Mouse (Mus musculus) heart, adult 2 months (tissue): ENCODE data around the gene Ssh1. TPM values are rescaled to one million over a fixed set of nuclear protein-coding genes. Genes with fewer than 3 reads are reported as not detected.

Experiments used
- DNase-seq, 2 experiments: peaks; one replicate each; pipeline ENCODE4 v3.0.0; 2021
- H3K27ac ChIP-seq: fragments of 200-600 bp; 2 replicates; pipeline ENCODE4 v1.8.1; 2022
- H3K27me3 ChIP-seq: fragments of 200-500 bp; 2 replicates; pipeline ENCODE4 v1.6.1; 2012; ENCODE audit warnings: mild to moderate bottlenecking, low read length, inconsistent platforms, mixed read lengths; ENCODE audit not compliant: control insufficient read depth, insufficient read depth
- H3K36me3 ChIP-seq: fragments of 200-500 bp; 2 replicates; pipeline ENCODE4 v1.6.1; 2012; ENCODE audit warnings: low read length, inconsistent platforms; ENCODE audit not compliant: control insufficient read depth, insufficient read depth
- H3K4me1 ChIP-seq: fragments of 200-500 bp; 2 replicates; pipeline ENCODE4 v1.6.1; 2011; ENCODE audit warnings: low read length; ENCODE audit not compliant: control insufficient read depth, insufficient read depth
- H3K4me3 ChIP-seq: fragments of 200-600 bp; 2 replicates; pipeline ENCODE4 v1.8.1; 2022
- H3K79me2 ChIP-seq: fragments of 200-500 bp; replicated peaks from 2 replicates; pipeline ENCODE4 v1.6.1; 2012; ENCODE audit warnings: mild to moderate bottlenecking, inconsistent platforms, low read length, moderate library complexity, mixed read lengths; ENCODE audit not compliant: control insufficient read depth, insufficient read depth
- H3K9ac ChIP-seq: fragments of 200-500 bp; 2 replicates; pipeline ENCODE4 v1.6.1; 2012; ENCODE audit warnings: low read depth, mild to moderate bottlenecking, control low read depth, inconsistent platforms, low read length, mixed read lengths
- CTCF ChIP-seq: fragments of 200-600 bp; IDR thresholded peaks from 2 replicates; pipeline ENCODE4 v1.8.1; 2022; ENCODE audit warnings: antibody characterized with exemption, mild to moderate bottlenecking, moderate library complexity
- EP300 ChIP-seq: fragments of 200-500 bp; IDR thresholded peaks from 2 replicates; pipeline ENCODE4 v1.6.1; 2011; ENCODE audit warnings: low read depth, low read length, control low read depth; ENCODE audit not compliant: insufficient read depth
- POLR2A ChIP-seq: fragments of 200-500 bp; IDR thresholded peaks from 2 replicates; pipeline ENCODE4 v1.6.1; 2011; ENCODE audit warnings: mild to moderate bottlenecking, low read depth, low read length, control low read depth; ENCODE audit not compliant: insufficient read depth
- WGBS: fragments of 180-500 bp; shearing (Covaris S2); methylation state at CpG from one replicate; pipeline ENCODE4 v1.1.7; 2018; 5-methylcytosine and 5-hydroxymethylcytosine counted together
- intact Hi-C: fragments of 180-260 bp; cut with DNase I; formaldehyde crosslinking; loops from one replicate; pipeline ENCODE4 v1.15.1; 2025
- polyA plus RNA-seq: library from polyadenylated mRNA; depleted of rRNA; stranded (reverse); fragments of >200 nt; gene quantifications from 2 replicates; pipeline ENCODE4 v1.2.3, GENCODE M21; 2012
- total RNA-seq, 2 experiments: library from RNA; stranded (reverse); gene quantifications; 2 replicates each; pipeline ENCODE4 v1.2.3; 2021

Gene Ssh1
- total and polyA plus RNA-seq, 3 experiments: 7.4 to 15.2 (median 13.4) TPM

- no peaks in the 10 kb centered on the region for H3K4me1 ChIP-seq
- no peak overlapping the region for H3K4me3 ChIP-seq
- no peak overlapping the region for H3K27ac ChIP-seq
- H3K36me3 ChIP-seq: no peaks in the 10 kb centered on the region
- no peaks in the 10 kb centered on the region for H3K27me3 ChIP-seq
- no peak overlapping the region for H3K9ac ChIP-seq
- 61% methylated on average over 7 of the region's 7 CpGs for WGBS
- no peak for TF ChIP-seq EP300
- TF ChIP-seq POLR2A: no peak
- TF ChIP-seq CTCF: no peak
- no peaks in the 10 kb centered on the region for H3K79me2 ChIP-seq
- DNase-seq: no peak
- intact Hi-C loops: no loop called here
Observed at GRCm38 (mm10) chr5:114034393-114034792, 40.7 kb upstream of the Ssh1 start.

DNA sequence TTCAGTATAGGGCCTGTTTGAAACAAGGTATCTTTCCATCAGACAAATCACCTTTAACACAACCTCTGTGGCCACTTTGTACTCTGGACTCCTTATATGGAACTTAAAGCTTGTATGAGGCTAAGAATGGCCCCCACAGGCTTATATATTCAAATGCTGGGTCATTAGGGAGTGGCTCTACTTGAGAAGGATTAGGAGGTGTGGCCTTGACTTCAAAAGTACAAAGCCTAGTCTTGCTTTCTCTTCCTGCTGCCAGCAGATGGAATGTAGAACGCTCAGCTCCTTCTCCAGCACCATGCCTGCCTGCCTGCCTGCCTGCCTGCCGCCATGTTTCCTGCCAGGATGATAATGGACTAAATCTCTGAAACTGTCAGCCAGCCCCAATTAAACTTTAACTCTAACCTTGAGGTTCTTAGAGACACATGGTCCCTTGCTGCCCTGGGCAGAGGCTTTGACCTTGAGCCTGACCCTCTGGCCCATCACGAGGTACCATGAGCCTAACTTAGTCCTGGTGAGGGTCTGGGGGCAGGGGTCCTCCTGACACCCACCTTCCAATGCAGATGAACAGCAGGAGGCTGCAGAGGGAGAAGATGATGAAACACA is 38.6 kb upstream of the Ssh1 start:
- no peak for DNase-seq
- Histone ChIP-seq H3K9ac (no peak overlapping the region), H3K27me3 (no peaks in the 10 kb centered on the region; the same call in 1 of the 2 replicates), H3K79me2 (no peaks in the 10 kb centered on the region), H3K36me3 (no peaks in the 10 kb centered on the region), H3K27ac (no peak overlapping the region), H3K4me3 (no peak overlapping the region), H3K4me1 (no peaks in the 10 kb centered on the region)
- TF ChIP-seq CTCF (no peak), POLR2A (no peak), EP300 (no peak)
- intact Hi-C loops: no loop called here
- 86% methylated on average over 3 of the region's 3 CpGs for WGBS

DNA sequence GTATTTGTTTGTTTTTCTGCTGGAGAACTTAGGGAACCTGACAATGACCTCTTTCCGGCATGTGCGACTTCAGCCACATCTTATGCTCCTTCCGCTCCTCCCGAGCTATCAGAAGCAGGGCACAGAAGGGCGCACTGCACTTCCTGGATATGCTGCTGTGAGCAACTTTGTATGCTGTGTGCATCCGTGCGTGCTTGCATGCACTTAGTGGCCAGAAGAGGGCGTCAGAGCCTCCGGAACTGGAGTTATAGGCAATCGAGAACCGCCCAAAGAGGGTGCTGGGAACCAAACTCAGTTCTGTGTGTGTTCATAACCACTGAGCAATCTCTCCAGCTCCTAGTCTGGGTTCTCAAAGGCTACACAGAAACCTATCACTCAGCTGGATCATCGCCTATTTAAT is 37.0 kb upstream of the Ssh1 start:
- DNase-seq: no peak
- TF ChIP-seq CTCF (no peak), EP300 (no peak), POLR2A (no peak)
- no peaks in the 10 kb centered on the region; the same call in 1 of the 2 replicates for H3K27me3 ChIP-seq
- no peak overlapping the region for H3K27ac ChIP-seq
- H3K36me3 ChIP-seq: no peaks in the 10 kb centered on the region
- H3K9ac ChIP-seq: no peak overlapping the region
- no peak overlapping the region for H3K4me3 ChIP-seq
- no peaks in the 10 kb centered on the region for H3K79me2 ChIP-seq
- intact Hi-C loops: no loop called here
- 89% methylated on average over 12 of the region's 12 CpGs for WGBS
- H3K4me1 ChIP-seq: no peaks in the 10 kb centered on the region

DNA sequence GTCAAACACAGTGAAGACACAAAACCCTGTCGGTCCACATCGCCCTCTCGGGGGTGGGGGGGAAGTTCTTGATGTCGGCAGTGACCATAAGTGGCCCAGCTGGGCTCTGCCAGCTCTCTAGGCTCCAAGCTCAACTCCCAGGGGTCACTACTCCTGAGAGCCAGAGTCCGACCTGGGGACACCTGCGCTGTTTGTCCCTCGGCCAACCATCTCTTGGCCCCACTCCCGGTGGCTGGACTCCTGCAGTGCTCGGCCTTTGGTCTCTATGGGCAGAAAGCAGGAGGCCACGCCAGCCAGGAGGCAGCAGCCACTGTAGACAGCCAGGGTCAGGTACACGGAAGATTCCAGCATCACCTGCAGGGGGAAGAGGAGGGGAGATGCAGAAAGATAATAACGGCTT is 34.4 kb upstream of the Ssh1 start:
- DNase-seq: no peak
- Histone ChIP-seq H3K9ac (no peak overlapping the region), H3K4me1 (no peaks in the 10 kb centered on the region), H3K4me3 (no peak overlapping the region), H3K79me2 (no peaks in the 10 kb centered on the region), H3K36me3 (no peaks in the 10 kb centered on the region), H3K27ac (no peak overlapping the region), H3K27me3 (no peaks in the 10 kb centered on the region; the same call in 1 of the 2 replicates)
- TF ChIP-seq EP300 (no peak), POLR2A (no peak), CTCF (no peak)
- intact Hi-C loops: no loop called here
- WGBS: 84% methylated on average over 12 of the region's 12 CpGs

DNA sequence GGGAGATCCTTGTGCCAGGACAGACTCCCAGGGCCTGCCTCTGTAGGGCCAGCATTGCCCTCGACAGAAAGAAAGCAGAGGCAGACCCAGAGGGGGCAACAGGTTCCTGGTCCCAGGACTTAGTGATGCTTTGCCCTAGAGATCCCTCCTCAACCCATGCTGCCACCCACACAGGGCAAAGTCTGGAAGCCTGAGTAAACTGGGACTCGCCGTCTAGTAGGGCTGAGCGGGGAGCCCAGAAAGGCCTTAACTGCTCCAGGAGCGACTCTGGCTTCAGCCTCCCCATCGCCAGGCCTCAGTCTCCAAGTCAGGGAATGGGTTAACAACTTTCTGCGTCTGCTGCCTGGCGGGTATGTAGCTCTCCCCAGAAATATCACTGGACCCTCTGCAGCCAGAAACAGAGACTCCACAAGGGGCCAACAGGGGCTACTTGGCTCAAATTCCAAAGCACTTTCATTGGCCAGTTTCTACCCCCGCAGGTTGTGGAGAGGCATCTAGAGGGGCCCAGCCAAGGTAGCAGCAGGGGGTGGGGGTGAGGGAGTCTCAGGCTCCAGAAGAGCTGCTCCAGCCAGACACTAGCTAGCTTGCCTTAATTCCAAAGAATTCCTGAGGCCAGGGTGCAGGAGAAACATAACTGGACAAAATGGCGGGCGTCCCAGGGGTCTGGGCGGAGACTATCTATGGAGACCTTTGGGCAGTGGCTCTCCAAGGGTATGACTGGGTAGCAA is 33.7 kb upstream of the Ssh1 start:
- H3K4me3 ChIP-seq: no peak overlapping the region
- no peaks in the 10 kb centered on the region for H3K79me2 ChIP-seq
- no peak for TF ChIP-seq EP300
- TF ChIP-seq CTCF: no peak
- TF ChIP-seq POLR2A: no peak
- no peak for DNase-seq
- no peaks in the 10 kb centered on the region for H3K36me3 ChIP-seq
- no peak overlapping the region for H3K27ac ChIP-seq
- intact Hi-C loops: no loop called here
- no peaks in the 10 kb centered on the region for H3K4me1 ChIP-seq
- H3K9ac ChIP-seq: no peak overlapping the region
- WGBS: 83% methylated on average over 12 of the region's 12 CpGs
- H3K27me3 ChIP-seq: no peaks in the 10 kb centered on the region; the same call in 1 of the 2 replicates

DNA sequence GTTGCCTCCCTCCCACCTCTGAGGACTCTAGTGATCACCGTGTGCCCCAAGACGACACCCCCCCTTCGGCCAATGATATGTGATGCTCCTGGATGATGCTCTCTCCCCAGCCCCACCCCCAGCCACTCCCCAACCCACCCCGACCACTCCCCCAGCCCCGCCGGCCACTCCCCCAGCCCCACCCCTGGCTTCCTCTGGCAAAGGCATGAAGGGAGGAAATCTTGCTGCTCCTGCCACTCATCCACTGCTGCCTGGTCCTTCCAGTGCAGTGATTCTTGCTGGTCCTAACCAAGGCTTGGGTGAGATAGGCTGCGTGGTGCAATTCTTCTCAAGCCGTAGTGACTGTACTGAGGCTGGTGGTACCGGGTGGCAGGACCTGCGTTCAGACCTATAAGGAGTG is 31.2 kb upstream of the Ssh1 start:
- Histone ChIP-seq H3K79me2 (no peaks in the 10 kb centered on the region), H3K4me1 (no peaks in the 10 kb centered on the region), H3K36me3 (no peaks in the 10 kb centered on the region), H3K27ac (no peak overlapping the region), H3K9ac (no peak overlapping the region), H3K4me3 (no peak overlapping the region), H3K27me3 (no peaks in the 10 kb centered on the region; the same call in 1 of the 2 replicates)
- no peak for DNase-seq
- intact Hi-C loops: no loop called here
- TF ChIP-seq EP300: no peak
- TF ChIP-seq CTCF: no peak
- WGBS: 14% methylated on average over 9 of the region's 10 CpGs
